Mouse (Mus musculus) frontal cortex, postnatal 14 days (tissue): ENCODE data around the gene Rbms1.

ENCODE experiments used
- DNase-seq, 2 experiments: peaks; one replicate each; pipeline ENCODE4 v3.0.0; 2022; ENCODE audit warnings: low spot score in 2 of 2

Rbms1 gene

GRCm38 (mm10) chr2:60712891-60713290 lies 250.1 kb downstream of the Rbms1 start:
- DNase-seq, result no peak

- no peak for DNase-seq
Measured at GRCm38 (mm10) chr2:60712483-60712882, 250.5 kb downstream of the Rbms1 start.

DNA sequence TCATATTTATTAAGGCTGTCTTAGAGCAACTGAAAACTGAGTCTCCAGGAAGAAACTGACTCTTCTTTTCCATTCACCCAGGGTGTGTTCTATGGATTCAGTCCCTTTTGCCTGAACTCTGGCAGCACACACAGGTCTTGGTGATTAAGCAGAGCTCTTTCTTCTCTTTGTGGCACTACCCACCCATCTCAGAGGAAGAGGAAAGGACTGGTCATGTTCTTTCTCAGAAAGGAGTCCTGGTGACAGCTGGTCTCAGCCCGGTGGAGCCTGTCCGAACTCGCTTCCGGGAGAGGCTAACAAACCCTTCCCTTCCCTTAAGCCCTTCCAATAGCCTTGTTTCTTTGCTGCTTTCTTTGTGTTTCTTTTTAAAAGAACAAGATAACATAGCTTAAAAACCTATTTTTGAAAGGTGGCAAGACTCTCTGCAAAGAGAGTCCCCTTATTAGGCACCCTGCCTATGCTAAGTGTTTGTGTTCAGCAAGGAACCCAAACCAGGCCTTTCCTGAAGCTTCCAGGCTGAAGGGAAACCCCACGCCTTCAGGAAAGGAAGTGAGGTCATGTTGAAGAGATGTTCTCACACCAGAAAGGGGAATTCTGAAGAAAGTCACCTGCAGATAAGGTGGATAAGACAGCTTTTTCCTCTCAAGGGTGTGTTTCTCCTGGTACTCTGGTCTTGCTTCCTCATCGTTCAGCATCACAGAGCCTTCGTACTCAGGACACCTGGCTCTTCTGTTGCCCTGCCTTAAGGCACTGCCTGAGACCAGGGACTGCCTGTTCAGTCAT lies 251.7 kb downstream of the Rbms1 start:
- no peak for DNase-seq

DNA sequence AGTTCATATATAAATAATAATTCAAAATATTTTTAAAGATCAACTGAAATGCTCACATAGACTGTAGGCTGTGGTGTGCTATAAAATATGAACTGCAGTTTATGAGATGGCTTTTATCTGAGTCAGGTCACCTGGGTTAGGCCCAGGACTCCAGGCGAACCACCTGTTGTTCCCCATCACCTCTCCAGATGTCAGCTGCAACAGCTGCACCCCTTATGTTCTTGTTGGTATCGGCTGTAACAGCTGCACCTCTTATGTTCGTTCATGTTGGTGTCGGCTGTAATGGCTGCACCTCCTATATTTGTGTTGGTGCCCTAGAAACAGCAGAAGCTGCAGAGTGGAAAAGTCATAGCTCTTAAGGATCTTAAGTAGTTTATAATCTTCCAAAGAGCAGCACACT lies 252.7 kb downstream of the Rbms1 start:
- DNase-seq, result no peak

GRCm38 (mm10) chr2:60708671-60709070 lies 254.3 kb downstream of the Rbms1 start:
- DNase-seq, result no peak

DNA sequence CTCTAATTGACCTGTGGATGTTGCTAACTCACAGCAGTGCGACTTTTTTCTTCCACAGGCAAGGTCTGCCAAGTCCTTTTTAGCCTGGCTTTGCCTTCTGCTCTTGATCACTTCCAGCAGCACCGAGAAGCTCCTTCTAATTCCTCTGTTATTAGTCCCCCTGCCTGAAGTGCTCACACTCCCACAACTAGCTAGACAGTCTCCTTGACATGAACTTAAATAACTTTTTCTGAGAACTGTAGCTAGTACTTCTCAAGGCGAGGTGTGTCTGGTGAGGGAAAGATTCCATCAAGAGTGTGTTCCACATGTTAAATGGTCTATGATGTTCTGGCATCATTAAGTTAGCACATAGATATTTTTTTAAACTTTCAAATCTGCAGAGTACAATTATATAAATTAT lies 256.1 kb downstream of the Rbms1 start:
- DNase-seq, result no peak

DNA sequence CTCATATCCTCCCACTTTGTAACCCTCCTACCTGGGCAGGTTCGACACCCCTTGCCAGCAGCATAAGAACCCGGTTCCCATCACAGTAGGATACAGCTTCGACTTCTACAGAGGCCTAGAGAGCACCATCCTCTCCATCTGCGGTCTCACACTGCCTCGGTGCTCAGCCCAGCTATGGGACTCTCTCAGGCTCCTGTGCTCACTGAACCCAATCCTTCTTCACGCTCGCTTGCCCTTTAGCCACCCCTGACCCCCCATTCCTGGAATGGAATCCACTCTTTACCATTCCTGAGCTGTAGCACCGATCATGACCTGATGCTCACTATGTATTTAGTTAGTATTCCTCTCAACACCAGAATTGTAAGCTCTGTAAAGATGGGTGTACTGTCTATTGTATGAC lies 257.6 kb downstream of the Rbms1 start:
- DNase-seq, result no peak

DNA sequence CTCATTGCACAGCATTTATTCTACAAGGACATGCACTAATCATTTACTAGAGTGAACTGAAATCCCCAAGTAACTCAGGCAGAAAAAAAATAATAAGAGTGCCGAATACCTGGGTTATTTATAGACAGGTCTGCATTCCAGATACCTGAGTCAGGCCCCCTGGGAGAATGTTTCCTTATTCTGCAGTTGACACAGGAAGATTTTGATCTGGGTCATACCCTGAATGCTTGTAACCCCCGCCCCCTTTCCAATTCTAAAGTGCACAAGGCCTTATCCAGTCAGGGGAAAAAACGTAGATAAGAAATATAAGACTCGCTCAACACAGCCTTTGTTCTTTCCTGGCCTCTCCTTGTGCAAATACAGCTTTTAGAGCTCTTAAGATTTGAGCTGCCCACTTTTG lies 259.7 kb downstream of the Rbms1 start:
- no peak for DNase-seq

GRCm38 (mm10) chr2:60700956-60701355 lies 262.0 kb downstream of the Rbms1 start:
- DNase-seq, result no peak
